Mouse (Mus musculus) erythroid progenitor cell, adult 5-6 weeks (primary cell): ENCODE data around the gene Nradd. TPM values are rescaled to one million over a fixed set of nuclear protein-coding genes. Genes with fewer than 3 reads are reported as not detected.

ENCODE experiments used
- ATAC-seq: replicated peaks from 2 replicates; pipeline ENCODE4 v1.8.0; 2016; ENCODE audit warnings: moderate number of reproducible peaks, mild to moderate bottlenecking, moderate TSS enrichment, inconsistent platforms; ENCODE audit not compliant: poor library complexity, low FRiP score, severe bottlenecking
- total RNA-seq, 2 experiments: library from RNA; stranded (forward) in 1 of 2; stranded (reverse) in 1 of 2; fragments of 150-400 nt in 1 of 2; fragments of 186-747, 209-891 nt in 1 of 2; gene quantifications; 2 replicates each; pipeline versions ENCODE4 v1.2.3 to v1.2.4; 2015 to 2017; ENCODE audit warnings: low replicate concordance in 2 of 2

Gene Nradd
- 2.2 TPM in 1 of 2 replicates, not detected in the other for total RNA-seq (2015; ENCODE audit: low replicate concordance)
- 1.3 TPM in 1 of 2 replicates, not detected in the other for total RNA-seq (2017; ENCODE audit: low replicate concordance)

- ATAC-seq = peak; percentile 76
These were observed at the start of gene Nradd for GRCm38 (mm10) chr9:110624361-110625166. TSS of gene Nradd (minus strand) at chr9:110624452.

GRCm38 (mm10) chr9:110673107-110673752 lies 49.0 kb upstream of the Nradd start:
- no peak for ATAC-seq

- 0 out of 2 replicates have a peak, but pooled peaks have one; percentile 58 for ATAC-seq
These were observed 48.3 kb upstream of the Nradd start for GRCm38 (mm10) chr9:110672462-110673106.

- no peak for ATAC-seq
These were observed 45.5 kb upstream of the Nradd start for GRCm38 (mm10) chr9:110669785-110670184.

GRCm38 (mm10) chr9:110668601-110669293 lies 44.5 kb upstream of the Nradd start:
- peak; percentile 50; the same call in 1 of the 2 replicates for ATAC-seq

- ATAC-seq = no peak
These were observed 43.1 kb upstream of the Nradd start for GRCm38 (mm10) chr9:110667219-110667836.

- ATAC-seq = no peak
These were observed 42.1 kb upstream of the Nradd start for GRCm38 (mm10) chr9:110666374-110666773.

- peak; percentile 91 for ATAC-seq
These were observed 41.7 kb upstream of the Nradd start for GRCm38 (mm10) chr9:110665912-110666311.

- no peak for ATAC-seq
These were observed 38.6 kb upstream of the Nradd start for GRCm38 (mm10) chr9:110662844-110663243.

- no peak for ATAC-seq
These were observed 36.8 kb upstream of the Nradd start for GRCm38 (mm10) chr9:110660856-110661612.

GRCm38 (mm10) chr9:110660208-110660607 lies 36.0 kb upstream of the Nradd start:
- ATAC-seq = no peak

GRCm38 (mm10) chr9:110659521-110659920 lies 35.3 kb upstream of the Nradd start:
- ATAC-seq = no peak

- no peak for ATAC-seq
These were observed 33.3 kb upstream of the Nradd start for GRCm38 (mm10) chr9:110657474-110658078.

GRCm38 (mm10) chr9:110656249-110657221 lies 32.3 kb upstream of the Nradd start, which contains the start of gene Ccdc12:
TSS of gene Ccdc12 (plus strand) at chr9:110656503.
- ATAC-seq = peak; percentile 82

- ATAC-seq = no peak
These were observed 31.4 kb upstream of the Nradd start for GRCm38 (mm10) chr9:110655651-110656007.

- ATAC-seq = no peak
These were observed 30.7 kb upstream of the Nradd start for GRCm38 (mm10) chr9:110654726-110655650.
